Mouse (Mus musculus): ENCODE data around the gene Zdhhc17. TPM values are rescaled to one million over a fixed set of nuclear protein-coding genes. Genes with fewer than 3 reads are reported as not detected.
A peak's percentile ranks its signal among the peaks of the same experiment; 100 is the strongest.

Zdhhc17 gene
- polyA plus RNA-seq (2012; rRNA removed): 83.2 and 88.6 TPM in 2 replicates

DNA sequence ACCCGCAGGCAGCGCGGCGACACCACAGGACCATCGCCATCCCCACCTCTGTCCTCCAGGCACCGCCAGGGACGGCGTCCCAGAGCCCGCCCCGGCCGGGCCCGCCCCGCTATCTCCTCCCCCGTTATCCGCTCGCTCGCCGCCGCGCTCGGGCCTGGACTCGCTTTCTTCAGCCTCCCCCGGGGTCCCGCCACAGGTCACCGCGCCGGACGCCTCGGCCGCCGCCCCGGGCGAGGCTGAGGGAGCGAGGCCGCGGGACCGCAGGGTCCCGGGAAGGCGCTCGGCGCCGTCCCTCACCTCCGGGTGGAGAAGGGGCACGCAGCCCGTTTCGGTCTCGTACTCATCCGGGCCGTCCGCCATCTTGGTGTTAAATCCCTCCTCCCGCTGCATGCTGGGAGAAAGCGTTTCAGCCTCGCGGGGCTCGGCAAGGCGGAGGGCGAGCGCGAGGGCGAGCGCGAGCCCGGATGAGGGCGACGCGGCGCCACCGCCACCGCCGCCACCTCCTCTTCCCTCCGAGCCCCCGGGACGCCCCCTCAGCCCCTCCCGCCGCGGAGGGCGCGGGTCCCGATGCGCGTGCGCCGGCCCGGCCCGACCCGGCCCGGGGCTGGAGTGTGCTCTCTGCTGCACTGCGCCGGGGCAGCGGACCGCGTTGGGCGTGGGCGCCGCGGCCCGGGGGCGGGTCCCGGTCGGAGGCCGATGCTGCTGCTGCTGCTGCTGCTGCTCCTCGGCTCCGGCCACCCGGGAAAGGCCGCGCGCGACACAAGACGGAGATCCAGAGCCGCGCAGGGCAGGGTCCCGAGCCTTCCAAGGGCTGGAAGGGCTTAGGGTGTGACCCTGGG is at the start of gene Zdhhc17:
Gene Zdhhc17 (minus strand): TSS at position 500 of the 839 bp plus-strand sequence.
- peaks cover 2% of the 10 kb centered on the region; the same call in 1 of the 2 replicates for H3K4me1 ChIP-seq (ENCODE audit: control insufficient read depth, insufficient read depth, low read length)
- TF ChIP-seq POLR2A (IDR thresholded peaks at IDR 0.05; ENCODE audit: extremely low read depth, insufficient read depth, low read length) (peak; percentile 78), CTCF (IDR thresholded peaks at IDR 0.05; ENCODE audit: extremely low read depth, insufficient read depth, low read length) (no peak)
- H3K27ac ChIP-seq (ENCODE audit: insufficient read depth, low read length): peak within 1 kb of the TSS; percentile 98
- H3K4me3 ChIP-seq (ENCODE audit: insufficient read depth, low read length): peak within 1 kb of the TSS; percentile 89

DNA sequence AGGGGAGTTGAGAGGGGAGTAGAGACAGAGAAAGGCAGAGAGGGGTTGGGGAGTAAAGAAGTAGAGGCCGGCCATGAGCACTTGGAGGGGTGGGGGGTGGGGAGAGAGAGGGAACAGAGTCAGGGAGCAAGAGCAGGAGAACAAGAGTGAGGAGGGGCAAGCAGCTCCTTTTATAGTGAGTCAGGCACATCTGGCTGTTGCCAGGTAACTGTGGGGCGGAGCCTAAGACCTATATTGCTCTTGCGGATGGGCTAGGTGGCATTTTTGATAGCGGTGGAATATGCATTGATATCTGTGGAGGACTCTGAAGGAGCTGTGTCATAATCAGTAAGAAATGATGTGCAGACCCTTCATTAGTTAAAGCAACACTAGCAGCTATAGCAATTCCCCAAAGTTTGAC is 45.8 kb upstream of the Zdhhc17 start:
- Histone ChIP-seq H3K27ac (ENCODE audit: insufficient read depth, low read length) (no peak overlapping the region), H3K4me3 (ENCODE audit: insufficient read depth, low read length) (no peak overlapping the region), H3K4me1 (ENCODE audit: control insufficient read depth, insufficient read depth, low read length) (no peaks in the 10 kb centered on the region)
- TF ChIP-seq CTCF (IDR thresholded peaks at IDR 0.05; ENCODE audit: extremely low read depth, insufficient read depth, low read length) (no peak), POLR2A (IDR thresholded peaks at IDR 0.05; ENCODE audit: extremely low read depth, insufficient read depth, low read length) (no peak)

DNA sequence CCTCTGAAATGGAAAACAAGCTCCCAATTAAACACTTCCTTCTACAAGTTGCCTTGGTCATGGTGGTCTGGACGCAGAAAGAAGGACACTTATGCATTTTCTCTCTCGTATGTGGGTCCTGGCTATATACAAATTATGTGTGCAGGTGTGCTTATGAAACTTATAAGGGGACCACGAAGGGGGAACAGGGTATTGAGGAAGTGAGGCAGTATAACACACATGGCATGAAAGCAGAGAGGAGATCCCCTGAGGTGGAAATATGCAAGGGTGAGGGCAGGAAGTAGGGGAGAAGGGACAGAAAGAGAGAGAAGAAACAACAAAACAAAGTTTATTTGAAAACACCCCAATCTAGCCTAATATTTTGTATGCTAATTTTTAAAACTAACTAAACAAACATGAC is 41.7 kb upstream of the Zdhhc17 start:
- Histone ChIP-seq H3K27ac (ENCODE audit: insufficient read depth, low read length) (no peak overlapping the region), H3K4me3 (ENCODE audit: insufficient read depth, low read length) (no peak overlapping the region), H3K4me1 (ENCODE audit: control insufficient read depth, insufficient read depth, low read length) (no peaks in the 10 kb centered on the region)
- TF ChIP-seq POLR2A (IDR thresholded peaks at IDR 0.05; ENCODE audit: extremely low read depth, insufficient read depth, low read length): no peak
- TF ChIP-seq CTCF (IDR thresholded peaks at IDR 0.05; ENCODE audit: extremely low read depth, insufficient read depth, low read length): no peak

GRCm38 (mm10) chr10:111050511-111050910 is 40.6 kb upstream of the Zdhhc17 start:
- H3K4me3 ChIP-seq (ENCODE audit: insufficient read depth, low read length): no peak overlapping the region
- no peak overlapping the region for H3K27ac ChIP-seq (ENCODE audit: insufficient read depth, low read length)
- TF ChIP-seq POLR2A (IDR thresholded peaks at IDR 0.05; ENCODE audit: extremely low read depth, insufficient read depth, low read length) (no peak), CTCF (IDR thresholded peaks at IDR 0.05; ENCODE audit: extremely low read depth, insufficient read depth, low read length) (no peak)
- H3K4me1 ChIP-seq (ENCODE audit: control insufficient read depth, insufficient read depth, low read length): no peaks in the 10 kb centered on the region

DNA sequence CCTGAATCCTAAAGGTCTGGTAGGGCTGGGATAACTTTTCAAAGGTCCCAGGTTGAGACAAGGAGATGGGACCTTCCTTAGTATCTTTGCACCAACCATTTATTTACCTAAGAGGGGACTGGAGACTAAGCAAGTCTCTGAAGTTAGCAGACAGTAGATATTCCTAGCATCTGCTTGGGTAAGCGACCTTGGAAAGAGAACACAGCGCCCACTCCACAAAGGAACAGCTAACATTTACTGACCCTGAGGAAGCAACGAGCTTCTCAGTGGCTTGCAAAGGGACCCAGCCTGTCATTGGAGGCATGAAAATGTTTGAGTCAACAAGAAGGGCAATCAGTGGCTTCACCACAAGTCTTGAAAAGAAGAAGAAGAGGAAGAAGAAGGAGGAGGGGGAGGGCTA is 40.1 kb upstream of the Zdhhc17 start:
- H3K4me1 ChIP-seq (ENCODE audit: control insufficient read depth, insufficient read depth, low read length): no peaks in the 10 kb centered on the region
- no peak for TF ChIP-seq CTCF (IDR thresholded peaks at IDR 0.05; ENCODE audit: extremely low read depth, insufficient read depth, low read length)
- no peak for TF ChIP-seq POLR2A (IDR thresholded peaks at IDR 0.05; ENCODE audit: extremely low read depth, insufficient read depth, low read length)
- H3K27ac ChIP-seq (ENCODE audit: insufficient read depth, low read length): no peak overlapping the region
- H3K4me3 ChIP-seq (ENCODE audit: insufficient read depth, low read length): no peak overlapping the region

DNA sequence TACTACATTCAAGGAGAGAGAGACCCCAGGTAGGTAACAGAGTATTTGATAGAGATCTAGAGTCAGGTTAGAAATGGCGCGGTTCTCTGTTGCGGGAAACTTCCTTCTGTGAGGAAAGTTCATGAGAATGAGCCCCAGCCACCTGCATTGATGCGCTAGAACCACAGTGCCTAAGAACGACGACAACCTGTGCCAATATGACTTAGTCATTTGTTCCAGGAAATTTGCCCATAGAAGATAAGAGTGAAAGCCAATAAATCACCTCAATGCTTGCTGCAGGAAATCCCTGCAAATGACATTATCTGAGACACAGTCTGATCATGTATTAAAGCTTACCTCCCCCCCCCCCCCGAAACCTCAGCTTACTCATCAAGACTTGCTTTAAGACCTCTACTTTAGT is 38.0 kb upstream of the Zdhhc17 start:
- no peak overlapping the region for H3K27ac ChIP-seq (ENCODE audit: insufficient read depth, low read length)
- no peak overlapping the region for H3K4me3 ChIP-seq (ENCODE audit: insufficient read depth, low read length)
- no peak for TF ChIP-seq CTCF (IDR thresholded peaks at IDR 0.05; ENCODE audit: extremely low read depth, insufficient read depth, low read length)
- no peak for TF ChIP-seq POLR2A (IDR thresholded peaks at IDR 0.05; ENCODE audit: extremely low read depth, insufficient read depth, low read length)
- H3K4me1 ChIP-seq (ENCODE audit: control insufficient read depth, insufficient read depth, low read length): no peaks in the 10 kb centered on the region

- Histone ChIP-seq H3K4me3 (ENCODE audit: insufficient read depth, low read length) (no peak overlapping the region), H3K4me1 (ENCODE audit: control insufficient read depth, insufficient read depth, low read length) (0 out of 2 replicates have a peak, but pooled peaks cover 3% of the 10 kb centered on the region), H3K27ac (ENCODE audit: insufficient read depth, low read length) (no peak overlapping the region)
- TF ChIP-seq POLR2A (IDR thresholded peaks at IDR 0.05; ENCODE audit: extremely low read depth, insufficient read depth, low read length) (no peak), CTCF (IDR thresholded peaks at IDR 0.05; ENCODE audit: extremely low read depth, insufficient read depth, low read length) (no peak)
Observed at GRCm38 (mm10) chr10:111040078-111040656, 30.2 kb upstream of the Zdhhc17 start.

- no peak overlapping the region for H3K4me3 ChIP-seq (ENCODE audit: insufficient read depth, low read length)
- H3K4me1 ChIP-seq (ENCODE audit: control insufficient read depth, insufficient read depth, low read length): 0 out of 2 replicates have a peak, but pooled peaks cover 3% of the 10 kb centered on the region
- no peak for TF ChIP-seq POLR2A (IDR thresholded peaks at IDR 0.05; ENCODE audit: extremely low read depth, insufficient read depth, low read length)
- no peak for TF ChIP-seq CTCF (IDR thresholded peaks at IDR 0.05; ENCODE audit: extremely low read depth, insufficient read depth, low read length)
- H3K27ac ChIP-seq (ENCODE audit: insufficient read depth, low read length): no peak overlapping the region
Observed at GRCm38 (mm10) chr10:111036851-111037250, 26.9 kb upstream of the Zdhhc17 start.

DNA sequence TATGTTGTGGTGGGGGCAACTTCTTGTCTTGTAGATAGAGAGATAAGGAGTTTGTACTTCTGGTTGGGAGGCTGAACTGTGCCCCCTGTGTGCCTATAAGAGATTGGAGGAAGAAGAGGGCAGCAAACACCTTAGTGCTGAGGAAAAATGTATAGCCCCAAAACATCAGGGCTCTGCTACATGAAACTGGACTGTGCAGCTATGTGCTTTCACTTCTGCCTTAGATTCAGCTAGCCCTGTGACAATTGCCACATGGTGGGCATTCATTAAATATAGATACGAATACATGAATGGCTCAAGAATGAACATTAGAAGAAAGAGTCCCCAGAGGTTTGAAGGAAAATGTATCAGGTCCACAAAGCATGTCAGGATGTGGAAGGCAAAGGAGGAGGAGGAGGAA is 25.2 kb upstream of the Zdhhc17 start:
- Histone ChIP-seq H3K4me3 (ENCODE audit: insufficient read depth, low read length) (no peak overlapping the region), H3K27ac (ENCODE audit: insufficient read depth, low read length) (no peak overlapping the region), H3K4me1 (ENCODE audit: control insufficient read depth, insufficient read depth, low read length) (peaks cover under 1% of the 10 kb centered on the region; the same call in 1 of the 2 replicates)
- no peak for TF ChIP-seq CTCF (IDR thresholded peaks at IDR 0.05; ENCODE audit: extremely low read depth, insufficient read depth, low read length)
- no peak for TF ChIP-seq POLR2A (IDR thresholded peaks at IDR 0.05; ENCODE audit: extremely low read depth, insufficient read depth, low read length)
